Mouse (Mus musculus): ENCODE results near the gene AU022252.

AU022252 gene

DNA sequence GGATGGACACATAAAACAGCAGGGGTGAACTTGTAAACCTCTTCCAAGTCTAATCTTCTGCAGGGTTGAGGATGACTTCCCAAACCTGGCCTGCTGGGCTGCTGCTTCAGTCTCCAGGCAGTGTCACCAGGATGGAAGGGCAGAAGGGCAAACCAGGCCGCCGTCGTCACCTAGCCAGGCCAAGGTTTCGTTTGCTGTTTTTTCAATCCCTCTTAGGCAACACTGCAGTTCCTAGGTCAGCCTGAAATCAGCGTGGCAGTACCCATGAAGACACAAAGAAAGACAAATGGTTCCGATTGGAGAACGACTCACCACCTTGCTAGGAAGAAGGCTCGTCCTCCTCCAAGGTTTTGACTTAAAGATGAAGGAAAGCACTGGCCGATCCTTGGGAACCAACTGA is 6.8 kb downstream of the AU022252 start:
- ChIA-PET POLR2A (interaction anchor here in 1 of 4 experiments (2.5 to 8.0 kb wide), 2 partner anchors 7 to 14 kb away, joined by 6 to 64 read pairs; partner anchors contain the start of genes AU022252 and P3h1), CTCF (interaction anchor here in 3 of 4 experiments (0.6 to 2.6 kb wide), 4 partner anchors 13 to 222 kb away, joined by 3 to 21 read pairs (median 4); no protein-coding TSS in a partner anchor)

DNA sequence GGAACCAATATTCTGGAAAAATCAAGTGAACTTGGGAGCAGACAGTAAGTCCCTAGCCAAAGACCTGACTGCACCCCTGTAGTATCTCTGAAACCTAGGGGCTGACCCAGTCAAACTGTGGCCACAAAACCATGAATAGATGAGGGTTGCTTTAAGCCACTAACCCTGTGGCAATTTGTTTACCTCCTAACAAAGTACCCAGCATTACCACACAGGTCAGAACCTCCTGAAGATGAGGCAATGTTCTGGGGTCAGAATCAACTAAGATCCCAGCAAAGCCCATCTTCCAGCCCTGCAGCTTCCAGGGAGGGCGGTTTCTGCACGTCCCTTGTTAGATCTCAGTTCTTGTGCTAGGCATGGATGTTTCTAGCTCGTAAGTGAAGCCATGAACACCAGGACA is 8.0 kb downstream of the AU022252 start:
- ChIA-PET CTCF (interaction anchor here in 3 of 4 experiments (0.6 to 2.6 kb wide), 7 partner anchors 8 to 1632 kb away, joined by 3 to 21 read pairs (median 4); partner anchors contain the start of genes AU022252 (in 1 of the 3) and P3h1 (in 1 of the 3)), POLR2A (interaction anchor here in 3 of 4 experiments (0.7 to 8.0 kb wide), 15 partner anchors 8 to 116 kb away, joined by 3 to 64 read pairs (median 3); partner anchors contain the start of genes AU022252 (in 3 of the 3), P3h1 (in 3 of the 3), Slc2a1 (in 1 of the 3) and Ybx1 (in 1 of the 3))

DNA sequence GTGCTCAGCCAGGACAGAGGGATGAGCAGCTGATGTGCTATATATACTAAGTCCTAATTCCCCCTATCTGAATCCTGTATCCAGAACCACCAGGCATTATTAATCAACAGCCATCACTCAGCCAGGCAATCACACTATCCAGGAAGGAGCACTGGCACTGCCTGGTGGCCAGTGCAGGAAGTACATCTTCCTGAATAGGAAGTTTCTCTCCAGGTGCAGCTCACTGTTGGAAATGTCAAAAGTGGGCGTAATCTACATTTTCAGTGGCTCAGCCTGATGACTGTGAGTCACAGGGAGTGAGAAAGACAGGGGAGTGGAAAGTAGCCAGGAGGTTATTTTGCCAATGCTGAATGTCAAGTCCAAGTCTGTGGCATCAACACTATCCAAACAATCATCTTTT is 8.8 kb downstream of the AU022252 start:
- POLR2A ChIA-PET, result interaction anchor here in 3 of 4 experiments (0.5 to 8.0 kb wide), 22 partner anchors 9 to 177 kb away, joined by 3 to 64 read pairs (median 3); partner anchors contain the start of genes AU022252 (in 3 of the 3), P3h1 (in 3 of the 3) and Zfp691 (in 1 of the 3)
- CTCF ChIA-PET, result interaction anchor here (0.6 to 2.6 kb wide), 28 partner anchors 8 to 510 kb away, joined by 3 to 21 read pairs (median 3); partner anchors contain the start of genes AU022252 (in 1 of the 4), Hivep3 (in 1 of the 4), P3h1 (in 1 of the 4) and Zfp691 (in 1 of the 4)

- POLR2A ChIA-PET, result interaction anchor here in 2 of 4 experiments (0.6 to 8.0 kb wide), 20 partner anchors 12 to 353 kb away, joined by 3 to 64 read pairs (median 4); partner anchors contain the start of genes AU022252 (in 2 of the 2), P3h1 (in 2 of the 2), Slc2a1 (in 1 of the 2) and Svbp (in 1 of the 2)
- CTCF ChIA-PET, result interaction anchor here in 3 of 4 experiments (0.6 to 2.5 kb wide), 10 partner anchors 12 to 605 kb away, joined by 3 to 9 read pairs (median 4); no protein-coding TSS in a partner anchor
Observed at GRCm38 (mm10) chr4:119218169-119218568, 14.3 kb downstream of the AU022252 start, which contains the start of gene Tmem269. Tmem269 (minus strand) TSS chr4:119218217.

DNA sequence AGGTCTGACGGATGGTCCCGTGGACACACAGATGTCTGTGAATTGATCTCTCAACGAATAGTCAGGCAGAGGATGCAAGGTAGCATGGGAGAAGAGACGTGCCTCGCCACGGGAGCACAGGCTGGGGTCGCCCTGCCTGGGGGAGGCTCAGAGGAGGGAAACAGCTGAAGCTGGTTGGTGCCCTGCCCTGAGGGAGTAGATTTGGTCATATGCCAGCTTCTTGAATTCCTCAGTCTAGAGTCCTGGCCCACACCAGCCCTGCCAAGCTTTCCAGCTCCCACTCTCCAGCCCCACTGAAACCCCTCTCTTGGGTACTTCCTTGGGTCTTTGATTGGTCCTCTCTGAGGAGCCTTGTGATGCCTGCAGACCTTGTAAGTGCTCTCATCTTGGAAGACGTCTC is 15.8 kb downstream of the AU022252 start:
- POLR2A ChIA-PET, result interaction anchor here in 2 of 4 experiments (0.6 to 3.4 kb wide), 2 partner anchors 16 to 21 kb away, joined by 3 to 28 read pairs; partner anchors contain the start of genes AU022252 (in 1 of the 2) and P3h1 (in 1 of the 2)
- CTCF ChIA-PET, result interaction anchor here in 1 of 4 experiments (1.6 kb wide), 1 partner anchor 59 kb away, joined by 3 read pairs; no protein-coding TSS in a partner anchor

- ChIA-PET POLR2A (interaction anchor here in 2 of 4 experiments (0.6 to 2.2 kb wide), 5 partner anchors 9 to 435 kb away, joined by 3 to 5 read pairs (median 4); partner anchors contain the start of genes AU022252 (in 1 of the 2), P3h1 (in 1 of the 2) and Slc2a1 (in 1 of the 2)), CTCF (interaction anchor here (0.6 to 2.1 kb wide), 29 partner anchors 9 to 626 kb away, joined by 3 to 13 read pairs (median 5); partner anchors contain the start of genes AU022252 (in 1 of the 4), P3h1 (in 1 of the 4), Svbp (in 1 of the 4) and Tmem269 (in 1 of the 4))
Observed at GRCm38 (mm10) chr4:119204672-119205071, 27.8 kb downstream of the AU022252 start.

GRCm38 (mm10) chr4:119198105-119198504 is 34.4 kb downstream of the AU022252 start:
- POLR2A ChIA-PET, result interaction anchor here in 2 of 4 experiments (0.8 to 2.0 kb wide), 4 partner anchors 34 to 209 kb away, joined by 3 to 6 read pairs (median 4); partner anchors contain the start of genes AU022252 (in 1 of the 2) and P3h1 (in 1 of the 2)
- CTCF ChIA-PET, result interaction anchor here in 1 of 4 experiments (0.6 to 0.9 kb wide), 3 partner anchors 13 to 233 kb away, joined by 3 to 4 read pairs (median 3); no protein-coding TSS in a partner anchor

DNA sequence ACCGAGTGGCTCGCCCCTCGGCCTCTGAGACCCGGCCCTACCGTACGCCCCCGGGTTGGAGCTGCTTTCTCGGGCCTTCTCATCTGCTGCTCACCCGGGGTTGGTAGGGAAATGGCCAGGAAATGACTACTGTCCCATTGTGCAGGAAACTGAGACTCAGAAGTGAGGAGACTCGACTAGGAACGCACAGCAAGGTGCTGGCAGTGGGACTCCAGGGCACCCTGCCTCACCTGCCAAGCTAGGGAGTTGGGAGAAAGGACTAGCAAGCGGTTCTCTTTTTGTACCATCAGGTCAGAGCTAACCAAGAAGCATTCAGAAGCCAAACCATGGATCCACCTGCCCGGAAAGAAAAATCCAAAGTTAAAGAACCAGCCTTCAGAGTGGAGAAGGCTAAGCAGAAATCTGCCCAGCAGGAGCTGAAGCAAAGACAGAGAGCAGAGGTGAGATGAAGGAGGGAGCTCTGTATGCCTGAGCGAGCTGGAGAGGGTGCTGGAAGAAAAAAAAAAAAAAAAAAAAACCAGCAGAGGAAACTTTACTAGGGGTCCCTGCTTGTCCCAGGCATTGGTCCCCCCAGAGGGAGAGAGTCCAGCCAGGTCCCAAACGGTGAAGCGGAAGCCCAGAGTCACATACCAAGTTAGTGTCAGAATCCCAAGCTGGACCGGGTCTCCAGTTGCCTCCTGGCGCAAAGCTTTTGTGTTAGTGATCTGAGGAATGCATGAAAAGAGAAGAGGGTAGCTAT is 36.8 kb downstream of the AU022252 start:
- ChIA-PET CTCF (interaction anchor here in 3 of 4 experiments (0.6 to 2.5 kb wide), 16 partner anchors 8 to 583 kb away, joined by 3 to 18 read pairs (median 4); no protein-coding TSS in a partner anchor), POLR2A (interaction anchor here (0.6 to 2.0 kb wide), 44 partner anchors 8 to 1468 kb away, joined by 3 to 14 read pairs (median 4); partner anchors contain the start of genes AU022252 (in 2 of the 4), P3h1 (in 2 of the 4), Slc2a1 (in 2 of the 4) and Ybx1 (in 2 of the 4))

- ChIA-PET POLR2A (interaction anchor here (0.6 to 2.0 kb wide), 35 partner anchors 9 to 1467 kb away, joined by 3 to 14 read pairs (median 4); partner anchors contain the start of genes Slc2a1 (in 2 of the 4), Tmem269 (in 2 of the 4), AU022252 (in 1 of the 4) and Frg2f1 (in 1 of the 4)), CTCF (interaction anchor here (0.6 to 2.5 kb wide), 18 partner anchors 9 to 476 kb away, joined by 3 to 18 read pairs (median 4); no protein-coding TSS in a partner anchor)
Observed at GRCm38 (mm10) chr4:119194909-119195581, 37.5 kb downstream of the AU022252 start, which contains the start of gene Svbp. Svbp (plus strand) TSS chr4:119195306.

- ChIA-PET CTCF (interaction anchor here in 1 of 4 experiments (0.7 kb wide), 1 partner anchor 111 kb away, joined by 8 read pairs; no protein-coding TSS in a partner anchor), POLR2A (interaction anchor here in 1 of 4 experiments (0.8 to 1.7 kb wide), 7 partner anchors 9 to 50 kb away, joined by 3 to 6 read pairs (median 4); partner anchors contain the start of genes AU022252 and P3h1)
Observed at GRCm38 (mm10) chr4:119192757-119193156, 39.8 kb downstream of the AU022252 start.

- POLR2A ChIA-PET, result interaction anchor here in 1 of 4 experiments (1.5 kb wide), 1 partner anchor 45 kb away, joined by 3 read pairs; no protein-coding TSS in a partner anchor
- CTCF ChIA-PET, result interaction anchor here (0.7 to 1.1 kb wide), 4 partner anchors 13 to 440 kb away, joined by 3 to 8 read pairs (median 3); partner anchors contain the start of gene Tmem269 (in 1 of the 4)
Observed at GRCm38 (mm10) chr4:119191273-119191672, 41.2 kb downstream of the AU022252 start.

- POLR2A ChIA-PET, result interaction anchor here in 1 of 4 experiments (1.1 kb wide), 1 partner anchor 24 kb away, joined by 3 read pairs; no protein-coding TSS in a partner anchor
- CTCF ChIA-PET, result interaction anchor here in 3 of 4 experiments (0.7 to 1.1 kb wide), 4 partner anchors 14 to 77 kb away, joined by 3 to 8 read pairs (median 4); partner anchors contain the start of gene Tmem269 (in 1 of the 3)
Observed at GRCm38 (mm10) chr4:119190618-119191017, 41.9 kb downstream of the AU022252 start.

- CTCF ChIA-PET, result interaction anchor here in 3 of 4 experiments (0.7 to 1.1 kb wide), 3 partner anchors 33 to 77 kb away, joined by 3 to 7 read pairs (median 4); no protein-coding TSS in a partner anchor
- POLR2A ChIA-PET, result interaction anchor here in 1 of 4 experiments (1.1 kb wide), 1 partner anchor 24 kb away, joined by 3 read pairs; no protein-coding TSS in a partner anchor
Observed at GRCm38 (mm10) chr4:119189864-119190263, 42.6 kb downstream of the AU022252 start, which contains the start of gene Ermap. Ermap (minus strand) TSS chr4:119190011.

GRCm38 (mm10) chr4:119189392-119189791 is 43.1 kb downstream of the AU022252 start:
- CTCF ChIA-PET, result interaction anchor here in 2 of 4 experiments (0.7 to 1.1 kb wide), 2 partner anchors 32 to 45 kb away, joined by 3 to 7 read pairs; no protein-coding TSS in a partner anchor
- POLR2A ChIA-PET, result no interaction called here

DNA sequence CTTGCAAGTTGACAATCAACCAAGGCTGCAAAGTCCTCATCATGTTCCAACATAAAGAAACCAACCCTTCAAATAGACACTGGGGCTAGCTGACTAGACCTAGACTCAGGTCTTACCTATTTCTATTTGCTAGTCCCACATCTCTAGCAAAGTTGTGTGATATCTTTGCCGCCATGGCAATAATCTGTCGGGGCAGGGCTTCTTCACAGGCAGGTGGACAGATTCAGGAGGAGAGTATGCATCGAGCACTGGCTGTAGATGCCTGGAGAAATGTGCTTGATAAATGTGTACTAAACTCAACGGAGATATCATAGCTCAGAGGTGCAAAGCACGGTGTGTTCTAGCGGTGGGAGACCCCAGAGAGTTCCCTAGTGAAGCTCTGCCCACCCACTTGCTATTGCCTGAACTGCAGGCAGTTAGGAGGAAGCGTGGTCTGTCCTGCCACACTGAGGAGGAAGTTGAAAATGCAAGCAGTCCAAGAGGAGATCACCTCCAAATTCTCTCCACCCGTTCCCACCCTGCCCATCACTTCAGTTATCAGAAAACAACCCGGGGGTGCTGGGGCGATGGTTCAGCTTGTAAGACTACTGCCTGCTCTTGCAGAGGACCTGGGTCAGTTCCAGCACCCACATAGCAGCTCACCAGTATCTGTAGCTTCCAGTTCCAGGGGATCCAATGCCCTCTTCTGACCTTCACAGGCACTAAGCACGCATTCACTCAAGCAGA is 44.3 kb downstream of the AU022252 start:
- ChIA-PET CTCF (interaction anchor here in 1 of 4 experiments (0.7 to 1.5 kb wide), 2 partner anchors 46 to 1116 kb away, joined by 3 read pairs; no protein-coding TSS in a partner anchor), POLR2A (interaction anchor here in 2 of 4 experiments (0.6 to 0.7 kb wide), 2 partner anchors 40 to 130 kb away, joined by 3 read pairs; no protein-coding TSS in a partner anchor)
